Mouse (Mus musculus) heart, embryonic 11.5 days (tissue): ENCODE measurements around the gene Tjp2. TPM values are rescaled to one million over a fixed set of nuclear protein-coding genes. Genes with fewer than 3 reads are reported as not detected.

Experiments used
- ATAC-seq: fragments of 200-750 bp; cut with Nextera tagmentation; replicated peaks from 2 replicates; pipeline ENCODE4 v1.8.0; 2017; ENCODE audit warnings: moderate library complexity; ENCODE audit not compliant: insufficient number of reproducible peaks, low FRiP score, low TSS enrichment
- H3K27ac ChIP-seq: fragments of 300-500 bp; sonication (generic); 2 replicates; pipeline ENCODE4 v1.5.1; 2014; ENCODE audit warnings: mild to moderate bottlenecking, low read depth, low read length
- H3K27me3 ChIP-seq: fragments of 300-500 bp; sonication (generic); 2 replicates; pipeline ENCODE4 v1.6.1; 2014; ENCODE audit warnings: mild to moderate bottlenecking, low read length, mixed read lengths; ENCODE audit not compliant: control insufficient read depth, insufficient read depth
- H3K36me3 ChIP-seq: fragments of 300-500 bp; sonication (generic); 2 replicates; pipeline ENCODE4 v1.6.1; 2014; ENCODE audit warnings: mild to moderate bottlenecking, low read length, moderate library complexity, mixed read lengths; ENCODE audit not compliant: control insufficient read depth, insufficient read depth
- H3K4me1 ChIP-seq: fragments of 300-500 bp; sonication (generic); 2 replicates; pipeline ENCODE4 v1.6.1; 2014; ENCODE audit warnings: low read length; ENCODE audit not compliant: control insufficient read depth, insufficient read depth
- H3K4me2 ChIP-seq: fragments of 300-500 bp; sonication (generic); 2 replicates; pipeline ENCODE4 v1.6.1; 2014; ENCODE audit warnings: mild to moderate bottlenecking, moderate library complexity
- H3K4me3 ChIP-seq: fragments of 300-500 bp; sonication (generic); 2 replicates; pipeline ENCODE4 v1.5.1; 2014; ENCODE audit warnings: low read depth, low read length
- H3K9ac ChIP-seq: fragments of 300-500 bp; sonication (generic); 2 replicates; pipeline ENCODE4 v1.6.1; 2014; ENCODE audit warnings: mild to moderate bottlenecking, low read depth, low read length, moderate library complexity
- H3K9me3 ChIP-seq: fragments of 300-500 bp; sonication (generic); replicated peaks from 2 replicates; pipeline ENCODE4 v1.6.1; 2016; ENCODE audit warnings: low read length; ENCODE audit not compliant: control insufficient read depth
- WGBS: fragments of 180-500 bp; shearing (Covaris S2); extraction: QIAGEN DNeasy Blood & Tissue Kit; methylation state at CpG from one replicate; pipeline ENCODE4 v1.1.7; 2014; ENCODE audit not compliant: insufficient replicate concordance; 5-methylcytosine and 5-hydroxymethylcytosine counted together
- polyA plus RNA-seq: library from polyadenylated mRNA; unstranded; fragments of >200 nt; fragmentation: Nextera tagmentation; extraction: Ambion mirVana; gene quantifications from 2 replicates; pipeline ENCODE4 v1.2.1, GENCODE M21; 2014

Gene Tjp2
- polyA plus RNA-seq, 1 experiment from 2014 or later: 21.3 TPM

DNA sequence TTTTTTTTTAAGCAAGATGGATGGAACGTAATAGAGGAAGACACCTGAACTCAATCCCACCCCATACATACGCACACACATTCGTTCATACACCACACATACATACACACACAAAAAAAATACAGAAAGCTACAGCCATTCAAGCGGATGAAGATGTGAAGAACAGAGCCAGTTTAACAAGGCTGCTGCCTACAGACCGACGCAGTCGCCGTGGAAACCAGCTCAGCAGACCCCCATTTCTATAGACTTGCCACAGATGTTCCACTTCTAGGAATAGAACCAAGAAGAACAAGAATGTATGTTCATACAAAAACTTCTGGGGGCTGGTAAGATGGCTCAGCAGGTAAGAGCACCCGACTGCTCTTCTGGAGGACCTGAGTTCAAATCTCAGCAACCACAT is 8.1 kb downstream of the Tjp2 start:
- no peaks in the 10 kb centered on the region for H3K9me3 ChIP-seq
- H3K4me3 ChIP-seq: no peak overlapping the region
- no peak for ATAC-seq
- no peaks in the 10 kb centered on the region for H3K36me3 ChIP-seq
- 93% methylated on average over 9 of the region's 9 CpGs for WGBS
- H3K27me3 ChIP-seq: no peaks in the 10 kb centered on the region
- H3K4me1 ChIP-seq: peaks cover 24% of the 10 kb centered on the region
- no peak overlapping the region for H3K4me2 ChIP-seq
- no peak overlapping the region for H3K27ac ChIP-seq
- H3K9ac ChIP-seq: no peak overlapping the region

DNA sequence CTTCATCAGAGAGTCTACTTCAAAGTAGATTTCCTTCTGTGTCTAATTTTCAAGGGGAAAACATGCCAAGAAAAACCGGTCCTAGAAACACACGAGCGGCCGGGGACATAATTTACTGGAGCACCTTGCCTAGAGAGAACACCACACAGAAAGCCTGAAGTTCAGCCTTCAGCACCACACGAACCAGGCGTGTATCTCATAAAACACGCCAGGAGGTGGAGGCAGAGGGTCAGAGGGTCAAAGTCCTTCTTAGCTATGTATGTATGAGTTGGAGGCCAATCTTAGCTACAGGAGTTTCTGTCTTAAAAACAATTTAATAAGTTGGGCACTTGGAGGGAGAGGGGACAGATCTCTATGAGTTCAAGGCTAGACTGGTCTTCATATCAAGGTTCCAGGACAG is 9.9 kb downstream of the Tjp2 start:
- ATAC-seq: no peak
- no peak overlapping the region for H3K9ac ChIP-seq
- H3K4me2 ChIP-seq: no peak overlapping the region
- H3K4me1 ChIP-seq: peaks cover 24% of the 10 kb centered on the region
- no peak overlapping the region for H3K27ac ChIP-seq
- no peaks in the 10 kb centered on the region for H3K36me3 ChIP-seq
- no peak overlapping the region for H3K4me3 ChIP-seq
- 85% methylated on average over 7 of the region's 7 CpGs for WGBS
- no peaks in the 10 kb centered on the region for H3K27me3 ChIP-seq
- no peaks in the 10 kb centered on the region for H3K9me3 ChIP-seq

DNA sequence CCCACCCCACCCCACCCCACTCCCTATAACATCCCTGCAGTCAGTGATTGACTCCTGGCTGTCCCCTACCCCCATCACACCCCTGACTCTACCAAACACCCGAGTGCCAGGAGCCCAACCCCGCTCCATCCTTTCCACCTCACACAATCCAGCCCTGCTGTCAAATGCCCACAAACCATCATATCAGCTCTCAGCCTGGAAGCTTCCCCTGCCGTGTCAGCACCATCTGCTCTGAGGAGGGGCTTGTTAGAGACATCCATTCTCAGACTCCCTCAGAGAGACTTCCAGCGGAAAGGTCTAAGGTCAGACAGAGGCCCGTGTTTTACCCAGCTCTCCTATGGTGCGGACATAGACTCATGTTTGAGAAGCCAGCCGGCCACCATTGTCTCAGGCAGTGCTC is 11.5 kb downstream of the Tjp2 start:
- no peaks in the 10 kb centered on the region for H3K36me3 ChIP-seq
- H3K4me1 ChIP-seq: peaks cover 16% of the 10 kb centered on the region
- WGBS: 22% methylated on average over 7 of the region's 7 CpGs
- no peaks in the 10 kb centered on the region for H3K9me3 ChIP-seq
- H3K27ac ChIP-seq: peak overlapping the region; percentile 70
- peak overlapping the region; percentile 24 for H3K4me2 ChIP-seq
- no peak; the same call in 1 of the 2 replicates for ATAC-seq
- no peak overlapping the region for H3K4me3 ChIP-seq
- no peak overlapping the region for H3K9ac ChIP-seq
- H3K27me3 ChIP-seq: no peaks in the 10 kb centered on the region

DNA sequence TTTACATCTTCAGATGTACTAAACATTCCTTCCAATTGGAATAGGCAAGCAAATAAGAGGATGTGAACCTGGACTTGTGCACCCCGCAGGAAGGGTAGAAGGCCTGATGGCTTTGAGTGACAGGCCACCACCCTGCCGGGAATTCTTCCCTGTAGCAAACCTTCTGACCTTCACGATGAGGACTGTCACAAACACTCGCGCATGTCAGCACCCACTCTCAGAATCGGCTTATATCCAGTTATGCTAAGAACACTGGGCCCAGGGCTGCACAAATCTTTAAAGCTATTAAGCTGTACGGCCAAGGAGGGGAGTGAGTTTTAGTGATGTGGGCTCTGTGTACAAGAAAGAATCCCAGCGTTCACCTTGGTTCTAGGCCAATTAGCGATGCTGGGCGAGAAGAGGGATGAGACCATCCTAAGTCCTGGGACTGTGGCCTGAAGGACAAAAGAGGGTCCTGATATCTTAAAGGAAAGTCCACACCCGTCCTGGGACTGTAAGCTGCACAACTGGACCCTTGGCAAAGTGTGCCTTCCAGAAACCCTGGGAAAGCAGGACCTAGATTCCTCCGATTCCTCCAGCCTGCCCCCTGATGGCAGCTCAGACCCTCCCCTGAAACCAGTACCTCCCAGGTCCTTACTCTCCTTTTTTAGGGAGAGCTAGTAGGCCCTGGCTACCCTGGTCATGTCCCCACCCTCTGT is 12.1 kb downstream of the Tjp2 start:
- Histone ChIP-seq H3K36me3 (no peaks in the 10 kb centered on the region), H3K9me3 (no peaks in the 10 kb centered on the region), H3K4me1 (peaks cover 16% of the 10 kb centered on the region), H3K4me2 (peak overlapping the region; percentile 22; the same call in 1 of the 2 replicates), H3K4me3 (no peak overlapping the region), H3K27ac (peak overlapping the region; percentile 70), H3K27me3 (no peaks in the 10 kb centered on the region), H3K9ac (peak overlapping the region; percentile 2; the same call in 1 of the 2 replicates)
- WGBS: 48% methylated on average over 12 of the region's 12 CpGs
- ATAC-seq: no peak

DNA sequence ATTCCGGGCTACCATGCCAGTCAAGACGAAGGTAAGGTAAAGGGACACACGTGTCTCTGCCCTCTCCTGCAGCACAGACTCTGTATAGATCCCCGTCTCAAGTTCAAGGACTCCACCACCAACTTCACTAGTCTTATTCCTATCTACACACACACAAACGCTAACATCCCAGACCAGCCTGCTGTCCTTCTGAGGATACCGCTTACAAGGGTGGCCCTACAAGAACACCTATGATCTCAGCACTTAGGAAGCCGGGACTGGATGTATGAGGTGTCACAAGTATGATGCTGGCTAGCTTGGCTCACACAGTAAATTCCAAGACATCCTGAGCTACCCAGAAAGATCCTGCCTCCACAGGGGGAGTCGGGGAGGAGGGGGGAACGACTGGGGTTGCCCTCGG is 13.7 kb downstream of the Tjp2 start:
- WGBS: 69% methylated on average over 10 of the region's 10 CpGs

DNA sequence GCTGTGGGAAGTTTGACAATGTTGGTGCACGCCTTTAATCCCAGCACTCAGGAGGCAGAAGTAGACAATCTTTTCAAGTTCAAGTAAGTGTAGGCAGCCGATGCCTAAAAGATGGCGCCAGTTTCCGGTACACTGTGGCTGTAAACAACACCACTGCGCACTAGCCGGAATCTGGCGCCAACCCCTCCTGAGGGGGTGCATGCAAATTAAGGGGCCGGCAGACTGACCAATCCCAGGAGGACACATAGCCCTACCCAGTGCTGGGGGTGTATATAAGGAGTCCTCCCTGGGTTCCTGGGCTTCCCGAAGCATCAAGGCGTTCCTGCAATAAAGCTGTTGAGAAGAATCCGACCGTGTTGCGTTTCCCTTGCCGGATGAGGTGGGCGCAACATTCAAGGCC is 15.3 kb downstream of the Tjp2 start:
- ATAC-seq: no peak
- H3K4me2 ChIP-seq: no peak overlapping the region
- H3K27me3 ChIP-seq: no peaks in the 10 kb centered on the region
- H3K27ac ChIP-seq: no peak overlapping the region
- H3K9me3 ChIP-seq: no peaks in the 10 kb centered on the region
- WGBS: 90% methylated on average over 15 of the region's 15 CpGs
- H3K4me3 ChIP-seq: no peak overlapping the region
- no peak overlapping the region for H3K9ac ChIP-seq
- H3K36me3 ChIP-seq: no peaks in the 10 kb centered on the region
- peaks cover 16% of the 10 kb centered on the region for H3K4me1 ChIP-seq

More for the DNA sequence above, 13.7 kb downstream of the Tjp2 start:
- Histone ChIP-seq H3K27ac (no peak overlapping the region), H3K9ac (no peak overlapping the region), H3K4me2 (no peak overlapping the region), H3K4me1 (peaks cover 16% of the 10 kb centered on the region), H3K36me3 (no peaks in the 10 kb centered on the region), H3K9me3 (no peaks in the 10 kb centered on the region), H3K27me3 (no peaks in the 10 kb centered on the region), H3K4me3 (no peak overlapping the region)
- ATAC-seq: no peak

DNA sequence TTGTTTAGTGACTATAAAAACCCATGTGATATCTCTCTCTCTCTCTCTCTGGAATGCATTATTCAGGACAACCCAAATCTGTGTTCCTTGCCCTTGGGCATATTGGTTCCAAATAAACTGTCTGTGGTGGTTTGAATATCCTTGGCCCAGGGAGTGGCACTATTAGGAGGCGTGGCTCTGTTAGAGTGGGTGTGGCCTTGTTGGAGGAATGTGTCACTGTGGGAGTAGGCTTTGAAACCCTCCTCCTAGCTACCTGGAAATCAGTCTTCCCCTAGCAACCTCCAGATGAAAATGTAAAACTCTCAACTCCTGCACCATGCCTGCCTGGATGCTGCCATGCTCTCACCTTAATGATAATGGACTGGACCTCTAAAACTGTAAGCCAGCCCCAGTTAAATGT is 16.9 kb downstream of the Tjp2 start:
- WGBS: 84% methylated on average over 1 of the region's 1 CpGs
- Histone ChIP-seq H3K27me3 (no peaks in the 10 kb centered on the region), H3K4me2 (no peak overlapping the region), H3K27ac (no peak overlapping the region), H3K4me3 (no peak overlapping the region), H3K4me1 (peaks cover 9% of the 10 kb centered on the region), H3K9ac (no peak overlapping the region), H3K9me3 (no peaks in the 10 kb centered on the region), H3K36me3 (no peaks in the 10 kb centered on the region)
- no peak for ATAC-seq

DNA sequence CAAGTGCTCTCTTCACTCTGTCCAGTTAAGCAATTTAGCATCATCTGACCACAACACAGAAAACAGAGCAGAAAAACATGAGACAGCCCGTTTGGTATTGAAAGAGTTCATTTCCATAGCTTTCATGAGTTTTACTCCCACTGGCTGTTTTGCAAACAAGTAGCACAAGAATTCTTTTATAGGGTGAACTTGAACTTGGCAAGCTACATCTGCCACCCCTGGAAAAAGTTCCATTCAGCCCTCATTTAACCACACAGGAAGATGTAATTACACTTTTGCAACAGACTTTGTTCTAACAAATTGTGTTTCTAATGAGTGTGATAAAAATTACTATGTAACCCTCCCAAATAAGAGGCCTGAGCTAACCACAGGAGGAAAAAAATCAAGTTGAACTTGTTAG is 19.8 kb downstream of the Tjp2 start:
- Histone ChIP-seq H3K4me2 (no peak overlapping the region), H3K36me3 (no peaks in the 10 kb centered on the region), H3K27me3 (no peaks in the 10 kb centered on the region), H3K4me3 (no peak overlapping the region), H3K27ac (no peak overlapping the region), H3K9ac (no peak overlapping the region), H3K9me3 (no peaks in the 10 kb centered on the region), H3K4me1 (no peaks in the 10 kb centered on the region)
- 56% methylated on average over 1 of the region's 1 CpGs for WGBS
- ATAC-seq: no peak

DNA sequence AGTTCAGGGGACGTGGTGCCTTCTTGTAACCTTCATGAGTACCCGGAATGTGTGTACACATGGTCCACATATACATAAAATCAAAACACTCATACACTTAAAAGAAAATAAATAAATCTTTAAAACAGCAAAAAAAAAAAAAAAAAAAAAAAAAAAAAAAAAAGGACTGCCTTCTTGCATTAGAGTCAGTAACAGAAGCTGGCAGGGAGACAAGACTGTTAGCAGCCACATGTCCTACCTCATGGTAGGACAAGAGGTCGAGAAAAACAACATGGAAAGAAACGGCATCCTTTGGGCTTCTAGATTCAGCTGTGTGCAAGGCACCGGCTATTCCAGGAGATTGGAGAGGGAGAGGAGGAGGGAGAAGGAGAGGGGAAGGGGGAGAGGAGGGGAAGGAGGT is 23.0 kb downstream of the Tjp2 start:
- Histone ChIP-seq H3K4me2 (no peak overlapping the region), H3K27me3 (no peaks in the 10 kb centered on the region), H3K9ac (no peak overlapping the region), H3K4me3 (no peak overlapping the region), H3K4me1 (no peaks in the 10 kb centered on the region), H3K36me3 (no peaks in the 10 kb centered on the region), H3K9me3 (no peaks in the 10 kb centered on the region), H3K27ac (no peak overlapping the region)
- no peak for ATAC-seq
- WGBS: 79% methylated on average over 5 of the region's 5 CpGs
